Mouse (Mus musculus) gastrocnemius, postnatal 4 days (tissue): Measurements from ENCODE around the gene Scn8a. TPM values are rescaled to one million over a fixed set of nuclear protein-coding genes. Genes with fewer than 3 reads are reported as not detected.

Experiments used
- DNase-seq, 2 experiments: peaks; one replicate each; pipeline ENCODE4 v3.0.0; 2021 to 2022; ENCODE audit warnings: low spot score in 2 of 2, mixed read lengths in 2 of 2
- total RNA-seq, 2 experiments: library from RNA; stranded (reverse); gene quantifications; 2 replicates each; pipeline ENCODE4 v1.2.3; 2021

Scn8a gene
- total RNA-seq, 2 experiments from 2014 or later = 1.2 to 1.9 TPM

DNA sequence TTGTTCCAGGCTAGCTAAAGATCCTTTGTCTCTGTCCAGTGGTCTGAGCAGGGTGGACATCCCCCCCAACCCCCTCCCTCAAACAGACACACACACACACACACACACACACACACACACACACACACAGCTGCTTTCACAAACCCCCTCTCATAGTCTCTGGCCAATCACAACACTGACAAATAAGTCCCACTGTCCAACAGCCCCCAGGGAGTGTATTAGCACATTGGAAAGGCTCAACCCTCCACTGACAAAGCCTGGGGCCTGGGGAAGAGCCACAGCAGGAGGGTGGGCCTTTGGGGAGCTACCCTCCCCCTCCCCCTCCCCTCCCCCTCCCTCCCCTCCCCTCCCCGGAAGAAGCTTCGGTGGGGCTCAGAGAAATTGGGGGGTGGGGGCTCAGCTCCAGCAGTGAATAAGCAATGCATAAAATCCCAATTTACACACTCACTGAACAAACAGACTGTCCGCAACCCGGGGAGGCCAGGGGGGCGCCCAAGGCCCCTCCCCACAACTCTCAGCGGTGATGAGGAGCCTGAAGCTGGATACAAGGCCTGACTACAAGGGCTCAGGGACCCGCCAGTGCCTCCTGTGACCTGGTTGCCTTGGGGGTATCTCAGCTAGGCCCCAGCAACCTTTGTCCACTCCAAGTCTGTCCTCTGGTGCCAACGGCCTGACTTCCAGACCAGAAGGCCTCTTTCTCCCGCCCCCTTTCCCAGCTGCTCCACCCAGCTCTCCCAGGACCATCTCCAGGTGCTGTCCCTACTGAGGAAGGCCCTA, 197.4 kb downstream of the Scn8a start:
- DNase-seq = no peak

DNA sequence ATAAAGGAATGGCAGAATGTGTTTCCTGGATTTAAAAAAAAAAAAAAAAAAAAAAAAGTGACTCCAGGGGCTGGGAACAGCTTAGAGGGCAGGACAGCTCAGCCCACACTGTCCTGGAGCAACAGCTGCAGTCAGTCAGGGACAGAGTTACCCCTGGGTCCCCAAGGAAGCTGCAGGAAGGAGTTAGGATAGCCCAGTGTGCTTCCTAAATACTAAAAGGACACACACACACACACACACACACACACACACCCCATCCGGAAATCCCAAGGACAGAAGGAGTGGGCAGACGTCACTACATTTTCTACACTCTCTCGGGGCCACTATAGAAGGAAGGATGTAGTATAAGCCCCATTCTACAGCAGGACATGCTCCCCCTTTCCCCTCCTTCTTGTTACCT, 198.4 kb downstream of the Scn8a start:
- no peak for DNase-seq

DNA sequence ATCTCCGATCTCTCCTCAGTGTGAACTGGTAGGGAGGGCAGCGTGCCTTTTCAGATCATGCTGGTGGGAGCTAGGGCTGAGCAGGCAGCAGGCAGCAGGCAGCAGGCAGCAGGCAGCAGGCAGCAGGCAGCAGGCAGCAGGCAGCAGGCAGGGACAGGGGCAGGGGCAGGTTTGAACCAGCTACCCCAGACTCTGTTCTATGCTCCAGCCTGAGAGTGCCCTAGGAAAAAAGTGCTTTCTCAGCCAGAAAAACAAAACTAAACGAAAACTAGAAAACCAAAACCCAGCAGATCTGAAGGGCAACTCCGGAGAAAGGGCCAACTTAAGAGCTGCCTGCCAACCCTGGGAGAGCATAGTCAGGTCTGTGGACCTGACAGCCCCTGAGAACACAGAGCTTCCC, 199.0 kb downstream of the Scn8a start:
- no peak for DNase-seq

DNA sequence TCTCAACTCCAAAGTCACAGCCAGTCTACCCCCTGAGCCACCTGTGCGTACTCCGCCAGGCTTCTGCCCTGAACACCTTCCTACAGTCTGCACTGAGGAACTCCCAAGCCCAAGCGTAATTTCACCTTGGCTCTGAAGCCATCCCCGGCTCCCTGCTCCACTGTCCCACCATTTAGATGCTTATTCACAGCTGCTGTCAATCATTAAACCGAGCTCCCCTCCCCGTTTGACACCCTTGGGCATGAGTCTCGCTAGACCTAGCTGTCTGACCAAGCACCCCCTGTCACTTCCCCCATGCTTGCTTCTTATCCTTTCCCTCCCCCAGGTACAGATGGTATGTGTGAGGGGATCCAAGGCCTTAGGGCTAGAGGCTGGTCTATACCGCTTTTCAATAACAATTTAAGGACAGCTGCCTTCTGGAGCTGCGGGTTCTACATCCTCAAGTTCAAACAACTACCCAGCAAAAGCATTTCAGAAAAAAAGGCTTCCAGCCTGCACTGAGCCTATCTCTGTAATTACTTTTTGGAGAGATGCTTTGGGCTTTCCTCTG, 200.1 kb downstream of the Scn8a start:
- DNase-seq = no peak

DNA sequence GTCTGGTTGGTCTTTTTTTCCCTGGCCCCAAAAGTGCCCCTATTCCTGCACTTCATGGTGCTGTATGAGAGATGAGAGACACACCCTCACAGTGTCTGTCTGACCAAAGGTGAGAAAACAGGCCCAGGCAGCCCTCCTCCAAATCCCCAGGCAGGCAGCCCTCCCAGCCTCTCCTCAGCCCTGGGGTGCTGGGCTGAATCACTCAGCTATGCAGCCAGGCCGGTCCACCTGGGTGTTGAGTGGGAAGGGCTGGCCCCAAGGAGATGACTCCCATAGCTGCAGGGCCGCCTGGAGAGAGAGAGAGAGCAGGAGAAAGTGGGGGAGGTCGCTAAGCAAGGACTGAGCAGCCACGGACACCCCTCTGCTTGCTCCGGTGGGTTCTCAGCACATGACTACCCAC, 201.1 kb downstream of the Scn8a start:
- no peak for DNase-seq

DNA sequence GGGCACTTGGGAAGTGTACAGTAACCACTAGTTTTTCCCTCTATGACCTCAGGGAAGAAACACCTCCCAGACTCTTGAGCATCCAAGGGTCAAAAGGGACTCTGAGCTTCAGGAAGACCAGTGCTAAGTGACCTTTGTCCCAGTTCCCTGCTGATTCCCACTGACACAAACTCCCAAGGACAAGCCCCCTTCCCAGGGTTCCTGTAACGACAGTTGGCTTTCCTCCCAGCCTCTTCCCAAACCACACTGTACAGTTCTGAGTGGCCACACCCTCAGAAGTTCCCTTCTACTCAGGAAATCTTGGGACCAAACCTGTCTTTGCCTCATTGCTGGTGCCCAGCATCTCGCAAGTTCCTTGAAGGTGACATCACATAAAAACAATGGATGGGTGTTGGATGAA, 203.1 kb downstream of the Scn8a start:
- no peak for DNase-seq

DNA sequence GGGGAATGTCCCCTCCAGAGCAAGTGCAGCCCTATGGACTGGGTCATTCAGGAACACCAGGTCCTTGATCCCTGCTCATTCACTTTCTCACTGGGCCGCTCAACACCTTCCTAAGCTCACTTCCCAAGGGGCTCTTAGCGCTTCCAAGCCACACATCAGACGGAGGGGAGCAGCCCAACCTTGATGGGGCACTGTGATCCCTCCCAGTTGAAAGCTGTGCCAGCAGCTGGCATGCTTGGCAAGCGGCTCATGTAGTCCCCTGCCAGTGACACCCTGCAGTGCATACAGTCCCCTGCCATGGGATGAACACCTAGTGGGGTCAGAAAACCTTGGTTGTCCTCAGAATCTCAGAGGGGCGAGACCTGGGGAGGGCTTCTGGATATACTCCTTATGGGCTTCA, 204.4 kb downstream of the Scn8a start:
- DNase-seq = no peak

DNA sequence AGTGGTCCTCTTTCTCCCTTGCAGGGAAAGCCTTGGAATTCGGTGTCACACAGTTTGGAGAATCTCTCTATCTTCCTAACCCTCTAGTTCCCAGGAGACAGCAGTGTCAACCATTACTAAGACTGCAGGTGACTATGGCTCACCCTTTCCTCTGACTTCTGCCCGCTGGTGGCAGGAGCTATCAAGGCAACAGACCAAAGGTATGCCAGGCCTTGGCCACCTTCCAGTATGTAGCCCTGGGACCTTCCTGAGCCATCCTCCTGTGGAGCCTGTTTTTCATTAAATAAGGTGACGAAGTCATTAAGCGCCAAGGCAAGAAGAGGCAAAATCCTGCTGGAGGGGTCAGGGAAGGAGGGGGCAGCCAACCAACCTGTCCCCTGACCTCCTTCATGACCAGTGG, 205.5 kb downstream of the Scn8a start:
- no peak for DNase-seq

DNA sequence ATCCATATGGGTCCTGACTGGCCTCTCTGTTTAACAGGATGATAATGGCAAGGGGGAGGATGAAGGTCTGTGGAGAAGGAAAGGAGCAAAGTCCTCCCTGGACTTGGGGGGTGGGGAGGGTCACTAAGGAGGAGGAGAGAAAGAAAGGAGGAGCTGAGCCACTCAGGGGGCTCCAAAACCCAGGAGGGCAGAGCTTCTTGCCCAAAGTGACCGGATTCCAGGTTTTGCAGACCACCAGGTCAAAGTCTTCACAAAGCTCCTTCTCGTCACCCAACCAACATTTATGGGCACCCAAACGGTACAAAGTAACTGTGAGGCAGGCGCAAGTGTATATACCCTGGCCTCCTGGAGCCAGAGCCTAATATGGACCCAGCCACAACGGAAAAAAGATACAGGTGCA, 206.0 kb downstream of the Scn8a start:
- DNase-seq = no peak

DNA sequence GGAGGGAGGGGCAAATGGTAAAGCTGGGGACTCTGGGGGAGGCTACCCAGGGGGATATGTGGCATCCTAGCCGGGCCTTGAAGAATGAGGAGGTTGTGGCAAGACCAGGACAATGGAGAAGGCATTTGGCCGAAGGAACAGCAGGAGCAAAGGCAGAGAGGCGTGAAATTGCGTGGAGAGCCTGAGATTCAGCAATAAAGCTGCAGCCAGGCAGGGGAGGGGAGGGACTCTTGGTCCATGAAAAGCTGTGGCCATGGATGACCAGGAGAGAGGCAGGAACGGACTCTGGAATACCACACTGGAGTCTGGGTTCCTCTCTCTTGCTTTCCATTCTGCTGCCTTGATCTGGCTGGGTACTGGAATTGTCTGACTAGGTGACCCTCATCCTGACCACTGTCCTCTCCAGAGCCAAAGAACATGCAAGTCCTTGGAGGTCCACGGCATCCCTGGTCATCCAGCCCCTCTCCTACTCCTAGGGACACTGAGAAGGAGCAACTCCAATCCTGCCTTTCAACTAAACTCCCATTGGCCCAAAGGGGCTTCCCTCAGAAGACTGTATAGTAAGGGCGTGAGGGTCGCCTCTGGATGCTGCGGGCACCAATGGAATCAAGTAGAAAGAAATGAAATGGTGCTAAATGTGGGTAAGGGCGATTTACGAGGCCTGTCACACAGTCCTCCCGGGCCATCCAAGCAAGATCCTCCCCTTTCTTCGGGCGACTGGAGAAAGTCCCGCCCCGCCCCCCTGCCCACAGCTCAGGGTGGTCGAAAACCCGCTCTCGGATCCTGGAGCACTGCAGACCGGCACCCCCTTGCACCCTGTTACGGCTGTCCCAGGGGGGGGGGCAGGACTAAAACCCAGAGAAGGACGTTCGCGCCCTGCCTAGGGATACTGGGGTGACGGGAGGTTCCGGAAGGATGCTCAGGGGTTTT, 206.7 kb downstream of the Scn8a start:
- no peak for DNase-seq

DNA sequence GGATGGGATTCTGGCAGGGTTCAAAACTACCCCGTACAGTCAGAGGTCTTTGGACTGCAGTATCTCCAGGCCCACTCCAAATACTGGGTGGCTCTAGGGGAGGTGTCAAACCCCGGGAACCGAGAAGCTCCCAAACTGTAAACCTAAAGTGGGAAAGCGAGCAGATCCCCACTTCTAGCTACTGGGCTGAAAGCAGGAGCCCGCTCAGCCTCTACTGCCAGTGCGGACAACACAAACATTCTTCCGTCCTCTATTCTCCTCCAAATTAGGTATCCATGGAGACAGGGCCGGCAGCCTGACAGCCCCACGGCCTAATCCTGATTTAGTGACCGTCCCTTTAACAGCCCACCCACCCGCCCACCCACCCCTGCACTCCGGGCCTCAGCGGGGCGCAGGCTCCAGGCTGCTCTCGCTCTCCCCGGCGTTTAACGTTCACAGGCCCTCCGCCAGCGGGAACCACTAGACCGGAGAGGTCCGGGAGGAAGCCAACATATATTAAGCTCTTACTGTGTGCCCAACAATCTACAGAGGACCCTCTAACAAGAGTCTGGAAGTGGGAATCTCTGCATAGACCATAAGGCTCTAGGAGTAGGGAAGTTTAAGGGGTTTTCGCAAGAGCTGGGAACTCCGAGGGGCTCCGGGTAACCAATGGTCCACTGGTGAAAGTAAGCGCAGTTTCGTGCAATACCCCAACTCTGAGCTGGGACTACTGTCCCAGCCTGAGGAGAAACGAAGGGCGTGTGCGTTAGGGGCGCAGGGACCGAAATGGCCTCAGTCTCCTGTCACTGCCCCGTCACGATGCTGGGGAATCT, 207.5 kb downstream of the Scn8a start:
- DNase-seq = no peak

DNA sequence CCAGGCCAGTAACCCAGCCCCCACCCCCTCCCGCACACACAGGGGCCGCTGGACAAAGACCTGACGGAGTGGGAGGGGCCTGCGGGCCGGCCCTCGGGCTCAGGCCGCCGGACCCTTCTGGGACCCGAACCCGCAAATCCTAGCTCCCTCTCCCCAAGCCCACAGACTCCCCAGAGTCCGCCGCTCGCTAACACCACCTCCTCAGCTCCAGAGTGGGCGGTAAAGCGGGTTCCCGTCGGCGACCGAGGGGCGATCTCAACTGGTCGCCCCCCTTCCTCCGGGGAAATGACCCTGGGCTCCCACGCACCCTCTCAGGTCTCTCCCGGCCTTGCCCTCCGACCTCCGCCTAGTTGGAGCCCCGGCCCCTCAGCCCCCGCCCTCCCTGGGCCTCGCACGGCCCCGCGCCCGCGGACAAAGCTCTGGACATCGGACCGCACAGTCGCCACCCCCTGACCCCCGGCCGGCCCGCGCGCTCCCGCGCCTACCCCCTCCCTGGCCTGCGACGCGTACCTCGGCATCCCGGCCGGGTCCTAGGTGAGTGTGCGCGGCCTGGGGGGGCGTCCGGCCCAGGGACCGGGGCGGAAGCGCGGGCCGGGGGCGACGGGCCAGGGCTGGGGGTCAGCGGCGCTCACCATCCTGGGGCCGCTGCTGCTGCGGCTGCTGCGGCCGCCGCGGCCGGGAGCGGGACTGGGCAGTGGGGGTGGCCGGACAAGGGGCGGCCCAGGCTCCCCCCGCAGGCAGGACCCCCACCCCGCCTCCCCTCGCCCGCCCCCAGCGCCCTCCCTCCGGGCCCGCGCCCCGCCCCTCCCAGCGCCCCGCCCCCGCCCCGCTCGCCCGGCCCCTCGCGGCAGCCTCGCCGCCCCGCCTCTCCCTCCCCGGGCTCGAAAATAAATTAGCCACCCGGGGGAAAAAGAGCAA, 208.4 kb downstream of the Scn8a start, which contains the start of gene Fignl2:
Fignl2 (minus strand) TSS at position 755 of the 918 bp plus-strand sequence.
- peak; percentile 33 to 58 for DNase-seq

DNA sequence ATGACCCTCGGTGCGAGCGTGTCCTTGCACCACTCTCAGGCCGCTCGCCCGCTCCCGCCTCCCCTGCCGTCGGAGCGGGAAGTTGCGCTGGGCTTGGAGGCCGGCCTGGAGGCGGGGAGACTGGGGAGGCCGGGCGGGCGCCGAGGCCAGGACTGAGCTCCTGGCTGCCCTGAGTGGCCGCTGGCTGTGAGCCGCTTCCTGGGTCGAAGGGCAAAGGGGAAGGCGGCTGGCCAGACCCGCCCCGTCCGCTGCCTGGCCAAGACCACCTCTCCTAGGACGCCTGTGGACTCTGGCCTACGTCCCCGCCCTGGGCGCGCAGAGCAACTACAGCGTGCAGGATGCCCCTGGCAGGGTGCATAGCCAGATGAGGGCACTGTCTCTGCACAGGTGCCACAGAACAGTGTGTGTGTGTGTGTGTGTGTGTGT, 209.1 kb downstream of the Scn8a start:
- peak; percentile 77 to 85 for DNase-seq

DNA sequence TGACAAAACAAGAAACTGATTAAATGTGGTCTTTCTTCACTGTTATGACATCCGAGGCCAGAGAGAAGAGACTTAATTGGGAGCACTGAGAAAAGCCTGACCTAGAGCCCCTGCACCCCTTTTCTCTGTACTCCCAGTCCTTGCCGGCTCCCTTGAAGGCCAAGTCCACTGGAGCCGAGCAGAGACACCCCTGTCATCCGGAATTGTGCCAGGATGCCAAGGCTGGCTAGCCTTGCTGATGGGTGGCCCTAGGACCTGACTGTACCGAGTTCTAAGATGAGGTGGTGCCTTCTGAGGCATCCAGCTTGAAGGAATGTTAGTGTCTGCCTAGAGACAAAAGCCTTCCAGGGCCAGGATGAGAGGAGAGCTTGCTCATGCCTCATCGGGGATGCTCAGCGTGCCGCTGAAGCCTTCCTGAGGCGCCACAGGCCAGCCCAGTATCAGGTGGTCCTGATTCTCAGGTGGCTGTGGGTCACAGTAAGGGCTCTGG, 210.4 kb downstream of the Scn8a start:
- DNase-seq = no peak

DNA sequence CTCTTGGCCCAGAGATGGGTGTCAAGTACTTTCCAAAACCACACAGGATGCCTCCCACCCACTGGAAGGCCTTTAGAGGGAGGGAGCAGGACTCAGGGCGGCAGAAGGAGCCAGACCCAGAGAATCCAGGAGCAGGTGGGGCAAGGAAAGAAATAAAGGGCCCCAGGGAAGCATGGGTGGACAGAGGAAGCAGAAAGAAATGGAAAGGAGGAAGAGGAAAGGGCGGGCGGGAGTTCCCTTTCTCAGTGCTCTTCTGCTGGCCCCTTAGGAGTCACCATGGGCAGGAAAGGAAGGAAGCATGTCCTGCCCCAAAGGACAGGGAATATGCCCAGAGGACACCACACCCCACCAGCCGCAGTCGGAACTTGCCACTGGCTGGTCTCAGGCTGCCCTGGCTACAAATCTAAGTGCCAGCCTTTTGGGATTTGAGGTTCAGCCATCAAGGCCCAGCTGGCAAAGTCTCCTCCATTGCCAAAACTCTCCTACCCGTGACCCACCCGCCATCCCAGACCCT, 211.4 kb downstream of the Scn8a start:
- no peak for DNase-seq

DNA sequence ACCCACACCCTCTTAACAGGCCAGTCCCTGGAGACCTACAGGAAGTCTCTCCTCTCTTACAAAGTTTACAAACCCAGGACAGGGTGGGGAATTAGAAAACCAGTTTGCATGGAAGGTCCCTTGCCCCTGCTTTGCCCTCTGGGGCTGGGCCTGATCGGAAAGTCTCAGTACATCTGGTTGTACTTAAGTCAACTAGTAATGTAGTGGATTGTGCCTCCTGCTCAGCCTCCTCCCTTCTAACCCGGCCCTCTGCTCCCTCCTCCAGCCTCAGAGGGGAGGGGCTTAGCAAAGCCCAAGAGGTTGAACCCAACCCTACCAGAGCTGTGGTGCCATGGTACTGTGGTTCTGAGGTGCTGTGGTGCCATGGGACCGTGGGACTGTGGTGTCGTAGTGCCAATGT, 212.6 kb downstream of the Scn8a start:
- no peak for DNase-seq

DNA sequence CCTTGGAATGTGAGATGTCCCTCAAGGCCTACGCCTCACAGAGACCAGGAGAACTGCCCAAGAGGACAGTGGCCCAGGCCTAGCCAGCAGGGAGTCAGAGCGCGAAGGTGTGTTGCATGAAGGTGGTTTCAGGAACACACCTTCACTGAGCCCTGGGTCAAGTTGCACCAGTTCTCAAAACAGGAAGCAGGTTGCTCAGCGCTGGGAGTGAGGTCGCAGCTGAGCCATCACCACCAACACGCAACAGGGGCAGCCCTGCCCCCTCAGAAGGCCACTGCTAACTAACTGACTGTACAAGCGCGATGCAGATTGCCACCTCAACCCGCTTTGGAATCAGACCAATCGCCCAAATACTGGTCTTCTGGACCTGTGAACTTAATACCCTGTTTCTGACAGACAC, 214.8 kb downstream of the Scn8a start:
- no peak for DNase-seq

DNA sequence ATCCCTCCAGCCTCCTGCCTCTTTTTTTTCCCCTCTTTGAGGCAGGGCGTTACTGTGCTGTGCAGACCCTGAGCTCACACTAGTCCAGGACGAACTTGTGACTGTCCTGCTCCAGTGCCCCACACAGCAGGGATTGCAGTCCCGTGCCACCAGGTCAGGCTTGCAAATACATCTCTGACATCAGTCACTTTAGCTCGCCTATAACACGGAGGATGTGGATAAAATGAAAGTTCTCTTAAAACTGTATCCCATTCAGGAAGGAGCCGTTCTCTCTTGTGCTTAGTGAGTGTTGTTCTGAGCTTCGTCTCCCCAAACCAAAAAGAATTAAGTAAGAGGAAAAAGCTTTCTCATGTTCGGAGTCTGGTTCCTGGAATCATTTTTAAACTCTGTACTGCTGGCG, 216.8 kb downstream of the Scn8a start:
- no peak for DNase-seq

DNA sequence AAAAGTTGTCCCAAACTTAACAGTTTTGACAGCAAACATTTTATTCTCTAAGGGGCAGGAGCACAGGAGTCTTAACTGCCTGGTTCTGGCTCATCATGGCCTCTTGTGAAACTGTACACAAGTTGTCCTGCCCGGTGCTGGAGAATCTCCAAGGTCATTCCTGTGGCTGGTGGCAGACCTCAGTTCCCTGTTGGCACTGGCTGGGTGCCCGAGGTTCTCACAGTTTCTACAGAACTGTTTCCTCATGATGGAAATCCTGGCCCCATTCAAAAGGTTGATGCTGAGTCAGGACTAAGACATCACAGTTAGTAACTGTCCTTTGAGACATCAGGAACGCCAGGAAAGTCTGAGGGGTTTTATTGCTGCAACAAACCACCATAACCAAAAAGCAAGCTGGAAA, 217.3 kb downstream of the Scn8a start:
- DNase-seq = no peak

DNA sequence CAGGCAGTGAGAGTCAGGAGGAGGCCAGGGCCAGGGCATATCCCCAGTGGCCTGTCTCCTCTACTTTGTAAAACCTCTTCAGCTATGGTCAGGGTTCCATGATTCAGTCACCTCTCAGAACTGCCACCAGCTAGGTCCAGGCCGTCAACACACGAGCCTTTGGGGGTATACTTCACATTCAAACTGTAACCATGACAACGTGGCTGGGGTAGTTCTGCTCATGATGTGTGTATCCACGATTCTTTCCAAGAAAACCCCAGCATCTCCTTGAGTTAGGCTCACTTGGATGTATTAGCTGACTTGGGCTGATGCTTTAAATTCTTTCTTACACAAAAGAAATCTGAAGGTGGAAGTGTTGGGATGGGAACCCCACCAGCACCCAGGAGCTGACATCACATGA, 218.6 kb downstream of the Scn8a start:
- no peak for DNase-seq
